Mouse (Mus musculus) midbrain, embryonic 14.5 days (tissue): ENCODE measurements around the gene Nceh1. TPM values are rescaled to one million over a fixed set of nuclear protein-coding genes. Genes with fewer than 3 reads are reported as not detected.
A peak's percentile ranks its signal among the peaks of the same experiment; 100 is the strongest.

Experiments used
- ATAC-seq: fragments of 200-750 bp; cut with Nextera tagmentation; 2 replicates; pipeline ENCODE4 v1.8.0; 2017; ENCODE audit warnings: moderate number of reproducible peaks, moderate library complexity; ENCODE audit not compliant: low FRiP score, low TSS enrichment
- DNase-seq: peaks from one replicate; pipeline ENCODE4 v3.0.0-alpha.2; 2015
- H3K27ac ChIP-seq: fragments of 300-500 bp; sonication (generic); replicated peaks from 2 replicates; pipeline ENCODE4 v1.5.1; 2014; ENCODE audit warnings: mild to moderate bottlenecking, low read depth, low read length, moderate library complexity
- H3K27me3 ChIP-seq: fragments of 300-500 bp; sonication (generic); 2 replicates; pipeline ENCODE4 v1.6.1; 2014; ENCODE audit warnings: low read length, control low read depth, mixed read lengths; ENCODE audit not compliant: control insufficient read depth, insufficient read depth
- H3K36me3 ChIP-seq: fragments of 300-500 bp; sonication (generic); 2 replicates; pipeline ENCODE4 v1.6.1; 2014; ENCODE audit warnings: low read length, control low read depth; ENCODE audit not compliant: control insufficient read depth, insufficient read depth
- H3K4me1 ChIP-seq: fragments of 300-500 bp; sonication (generic); 2 replicates; pipeline ENCODE4 v1.6.1; 2014; ENCODE audit warnings: mild to moderate bottlenecking, antibody characterized with exemption, low read length, control low read depth; ENCODE audit not compliant: control insufficient read depth, insufficient read depth
- H3K4me2 ChIP-seq: fragments of 300-500 bp; sonication (generic); 2 replicates; pipeline ENCODE4 v1.6.1; 2014; ENCODE audit warnings: mild to moderate bottlenecking, low read length, moderate library complexity
- H3K4me3 ChIP-seq: fragments of 300-500 bp; sonication (generic); replicated peaks from 2 replicates; pipeline ENCODE4 v1.5.1; 2014; ENCODE audit warnings: low read depth, low read length
- H3K9ac ChIP-seq: fragments of 300-500 bp; sonication (generic); replicated peaks from 2 replicates; pipeline ENCODE4 v1.6.1; 2014; ENCODE audit warnings: mild to moderate bottlenecking, low read length, moderate library complexity
- H3K9me3 ChIP-seq: fragments of 300-500 bp; sonication (generic); 2 replicates; pipeline ENCODE4 v1.6.1; 2016; ENCODE audit warnings: low read length, control low read depth, mixed read lengths; ENCODE audit not compliant: control insufficient read depth
- WGBS: fragments of 180-500 bp; shearing (Covaris S2); extraction: QIAGEN DNeasy Blood & Tissue Kit; methylation state at CpG from one replicate; pipeline ENCODE4 v1.1.7; 2014; 5-methylcytosine and 5-hydroxymethylcytosine counted together
- polyA plus RNA-seq: library from polyadenylated mRNA; unstranded; fragments of >200 nt; fragmentation: Nextera tagmentation; extraction: Ambion mirVana; gene quantifications from 2 replicates; pipeline ENCODE4 v1.2.1, GENCODE M21; 2014

The Nceh1 gene
- polyA plus RNA-seq, 1 experiment from 2014 or later = 8.9 TPM

DNA sequence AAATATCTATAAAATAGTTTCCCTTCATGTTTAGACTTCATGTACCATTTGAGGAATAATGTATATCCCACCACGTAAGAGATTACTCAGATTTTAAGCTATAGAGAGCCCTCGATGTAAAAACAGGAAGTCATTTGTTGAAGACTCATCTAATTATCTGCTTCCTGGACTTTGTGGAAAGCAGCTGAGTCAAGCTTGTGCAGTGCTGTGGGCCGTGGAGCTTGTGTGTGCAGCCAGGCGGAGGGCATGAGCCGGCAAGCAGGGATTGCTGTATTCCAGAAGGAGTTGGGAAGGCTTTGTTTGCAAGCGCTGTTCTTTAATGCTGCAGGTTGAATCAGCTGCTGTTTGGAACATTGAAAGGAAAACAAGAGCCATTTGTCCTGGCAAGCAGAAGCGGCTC is 27.5 kb downstream of the Nceh1 start:
- Histone ChIP-seq H3K9me3 (no peaks in the 10 kb centered on the region), H3K36me3 (no peaks in the 10 kb centered on the region), H3K27me3 (no peaks in the 10 kb centered on the region), H3K4me1 (no peaks in the 10 kb centered on the region), H3K4me2 (no peak overlapping the region), H3K4me3 (no peak overlapping the region), H3K9ac (no peak overlapping the region), H3K27ac (no peak overlapping the region)
- DNase-seq (peak; percentile 23), ATAC-seq (no peak)
- 40% methylated on average over 7 of the region's 7 CpGs for WGBS

DNA sequence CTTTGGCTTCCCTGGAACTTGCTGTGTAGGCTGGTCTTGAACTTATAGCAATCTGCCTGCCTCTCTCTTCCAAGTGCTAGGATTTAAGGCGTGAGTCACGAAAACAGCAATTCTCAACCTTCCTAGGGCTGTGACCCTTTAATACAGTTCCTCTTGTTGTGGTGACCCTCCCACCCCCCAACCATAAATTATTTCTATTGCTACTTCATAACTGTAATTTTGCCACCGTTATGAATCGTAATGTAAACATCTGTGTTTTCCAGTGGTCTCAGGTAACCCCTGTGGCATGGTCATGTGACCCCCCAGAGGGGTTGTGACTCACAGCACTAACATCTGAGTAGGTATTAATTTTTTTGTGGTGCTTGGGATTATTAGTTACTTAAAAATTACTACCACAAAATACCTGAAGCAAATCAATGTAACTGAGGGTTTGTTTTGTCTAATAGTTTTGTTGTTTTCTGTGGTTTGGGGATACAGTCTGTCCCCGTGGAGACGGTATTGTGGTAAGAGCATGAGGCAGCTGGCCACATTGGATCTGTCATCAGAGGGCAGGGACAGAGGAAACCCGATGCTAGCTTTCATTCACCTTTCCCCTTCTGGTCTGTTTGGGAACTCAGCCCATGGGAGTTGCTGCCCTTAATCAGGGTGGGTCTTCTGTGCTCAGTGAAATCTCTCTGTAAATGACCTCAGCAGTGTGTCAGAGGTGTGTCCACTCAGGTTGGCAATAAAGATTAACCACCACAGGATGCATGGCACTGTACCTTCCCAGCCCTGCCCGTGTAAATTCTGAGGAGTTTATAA is 31.5 kb downstream of the Nceh1 start:
- Histone ChIP-seq H3K4me1 (no peaks in the 10 kb centered on the region), H3K4me3 (no peak overlapping the region), H3K4me2 (no peak overlapping the region), H3K9ac (no peak overlapping the region), H3K9me3 (no peaks in the 10 kb centered on the region), H3K27ac (no peak overlapping the region), H3K27me3 (no peaks in the 10 kb centered on the region), H3K36me3 (no peaks in the 10 kb centered on the region)
- WGBS = 91% methylated on average over 8 of the region's 8 CpGs
- DNase-seq (no peak), ATAC-seq (no peak)

DNA sequence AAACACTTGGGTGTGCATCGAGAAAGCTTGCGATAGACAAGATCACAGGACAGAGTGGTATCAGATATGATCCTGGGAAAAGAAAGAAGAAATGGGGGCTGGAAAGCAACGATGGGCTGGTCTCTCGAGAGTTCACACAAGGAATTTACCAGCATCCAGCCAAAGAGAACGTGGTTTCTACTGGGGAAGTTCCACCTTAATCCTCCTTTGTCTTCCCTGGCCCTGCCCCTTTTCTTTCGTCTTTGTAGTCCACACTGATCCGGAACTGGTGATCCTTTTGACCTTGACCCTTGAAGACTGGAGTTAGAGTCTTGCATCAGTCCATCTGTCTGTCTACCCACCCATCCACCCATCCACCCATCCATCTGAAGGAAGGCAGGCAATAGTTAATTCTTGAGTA is 34.6 kb downstream of the Nceh1 start:
- H3K9me3 ChIP-seq = no peaks in the 10 kb centered on the region
- no peak overlapping the region for H3K9ac ChIP-seq
- no peaks in the 10 kb centered on the region for H3K4me1 ChIP-seq
- ATAC-seq = no peak
- WGBS = 61% methylated on average over 7 of the region's 7 CpGs
- no peak overlapping the region for H3K4me2 ChIP-seq
- DNase-seq = no peak
- H3K27me3 ChIP-seq = no peaks in the 10 kb centered on the region
- no peak overlapping the region for H3K4me3 ChIP-seq
- no peaks in the 10 kb centered on the region for H3K36me3 ChIP-seq
- H3K27ac ChIP-seq = no peak overlapping the region

DNA sequence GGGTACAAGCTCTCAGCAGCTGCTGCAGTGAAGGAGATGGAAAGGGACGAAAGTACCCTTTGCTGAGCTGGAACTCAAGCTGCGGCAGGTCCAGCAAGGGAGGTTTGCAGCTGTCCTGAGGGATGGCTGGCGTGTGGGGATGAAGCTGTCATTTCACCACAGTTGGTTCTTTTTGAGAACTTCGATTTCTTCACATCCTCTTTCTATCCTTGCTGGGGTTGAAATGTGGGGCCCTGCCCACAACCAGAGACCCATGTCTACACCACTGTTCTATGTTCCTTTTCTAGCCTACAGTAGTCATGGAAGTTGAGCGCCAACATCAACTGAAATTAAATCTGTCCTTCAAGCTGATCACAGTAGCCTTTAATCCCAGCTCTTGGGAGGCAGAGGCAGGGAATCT is 35.8 kb downstream of the Nceh1 start:
- no peaks in the 10 kb centered on the region for H3K36me3 ChIP-seq
- H3K9ac ChIP-seq = no peak overlapping the region
- H3K4me2 ChIP-seq = no peak overlapping the region
- H3K9me3 ChIP-seq = no peaks in the 10 kb centered on the region
- H3K27me3 ChIP-seq = no peaks in the 10 kb centered on the region
- WGBS = 91% methylated on average over 5 of the region's 5 CpGs
- no peak for DNase-seq
- no peak overlapping the region for H3K27ac ChIP-seq
- no peaks in the 10 kb centered on the region for H3K4me1 ChIP-seq
- H3K4me3 ChIP-seq = no peak overlapping the region
- ATAC-seq = no peak

DNA sequence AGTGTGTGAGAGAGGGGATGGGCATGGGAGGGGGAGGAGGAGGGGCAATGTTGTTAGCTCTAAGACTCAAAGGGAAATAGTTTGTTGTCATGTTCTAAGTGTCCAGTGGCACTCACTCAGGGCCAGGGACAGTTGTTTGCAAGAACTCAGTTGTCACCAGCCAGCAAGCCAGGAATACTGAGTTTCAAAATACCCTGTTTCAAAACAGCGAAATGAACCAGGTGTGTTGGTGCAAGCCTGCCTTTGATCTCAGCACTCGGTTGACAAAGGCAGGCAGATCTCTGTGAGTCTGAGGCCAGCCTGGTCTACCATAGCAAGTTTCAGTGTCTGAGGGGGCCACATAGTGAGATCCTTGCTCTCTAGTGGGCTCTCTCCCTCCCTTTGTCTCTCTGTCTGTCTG is 39.3 kb downstream of the Nceh1 start:
- Histone ChIP-seq H3K27ac (no peak overlapping the region), H3K4me1 (no peaks in the 10 kb centered on the region), H3K4me2 (no peak overlapping the region), H3K9me3 (no peaks in the 10 kb centered on the region), H3K27me3 (no peaks in the 10 kb centered on the region), H3K36me3 (no peaks in the 10 kb centered on the region), H3K9ac (no peak overlapping the region), H3K4me3 (no peak overlapping the region)
- ATAC-seq = no peak
- 81% methylated on average over 2 of the region's 2 CpGs for WGBS
- DNase-seq = no peak

DNA sequence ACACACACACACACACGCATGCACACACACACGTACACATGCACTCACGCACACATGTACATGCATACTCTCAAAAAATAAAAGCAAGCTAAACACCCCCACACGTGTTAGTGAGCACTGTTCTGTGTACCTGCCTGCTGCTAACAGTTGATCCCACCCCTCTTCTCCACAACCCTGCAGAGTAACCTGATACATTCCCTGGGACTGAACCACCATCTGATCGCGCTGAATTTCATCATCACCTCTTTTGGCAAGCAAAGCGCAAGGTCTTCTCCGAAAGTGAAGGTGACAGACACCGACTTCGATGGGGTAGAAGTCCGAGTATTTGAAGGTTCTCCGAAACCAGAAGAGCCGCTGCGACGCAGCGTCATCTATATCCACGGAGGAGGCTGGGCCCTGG is 39.7 kb downstream of the Nceh1 start:
- Histone ChIP-seq H3K9me3 (no peaks in the 10 kb centered on the region), H3K4me2 (no peak overlapping the region), H3K4me3 (no peak overlapping the region), H3K36me3 (no peaks in the 10 kb centered on the region), H3K4me1 (no peaks in the 10 kb centered on the region), H3K27me3 (no peaks in the 10 kb centered on the region), H3K9ac (no peak overlapping the region), H3K27ac (no peak overlapping the region)
- DNase-seq (no peak), ATAC-seq (no peak)
- WGBS = 89% methylated on average over 17 of the region's 17 CpGs

DNA sequence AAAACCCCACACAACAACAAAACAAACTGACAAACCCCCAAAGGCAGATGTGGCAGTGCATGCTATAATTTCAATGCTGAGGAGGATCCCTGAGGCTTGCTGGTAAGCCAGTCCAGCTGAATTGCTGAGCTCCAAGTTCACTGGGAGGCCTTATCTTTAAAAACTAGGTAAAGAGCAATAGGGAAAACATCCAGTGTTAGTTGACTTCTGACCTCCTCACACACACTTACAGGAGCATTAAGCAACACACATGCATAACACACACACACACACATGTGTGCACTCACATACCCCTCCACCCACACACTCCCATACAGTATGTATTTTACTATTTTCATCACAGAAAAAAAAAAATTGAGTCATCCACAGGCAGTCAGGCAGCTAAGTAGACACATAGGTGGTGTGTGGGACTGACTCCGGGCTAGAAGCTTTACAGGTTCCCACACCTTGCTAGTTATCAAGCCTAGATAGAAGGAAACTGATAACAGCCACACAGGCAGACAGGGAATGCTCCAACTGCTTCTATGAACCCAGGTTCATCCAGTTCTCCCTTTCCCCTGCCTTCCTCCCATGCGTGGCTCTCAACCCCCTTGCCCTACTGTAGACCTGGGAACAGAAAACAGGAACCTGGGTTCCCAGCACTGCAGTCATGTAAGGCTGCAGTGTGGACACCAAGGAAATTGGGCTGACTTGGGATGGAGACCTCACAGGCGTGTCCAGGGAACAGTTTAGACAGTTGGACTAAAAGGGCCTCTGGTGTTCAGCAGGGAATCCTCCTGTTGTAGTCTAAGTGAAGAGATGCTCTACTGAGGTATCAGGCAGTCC is 45.1 kb downstream of the Nceh1 start:
- no peaks in the 10 kb centered on the region for H3K36me3 ChIP-seq
- 87% methylated on average over 3 of the region's 3 CpGs for WGBS
- no peaks in the 10 kb centered on the region for H3K4me1 ChIP-seq
- H3K27me3 ChIP-seq = no peaks in the 10 kb centered on the region
- DNase-seq (no peak), ATAC-seq (no peak)
- no peak overlapping the region for H3K9ac ChIP-seq
- H3K27ac ChIP-seq = no peak overlapping the region
- H3K4me2 ChIP-seq = no peak overlapping the region
- no peak overlapping the region for H3K4me3 ChIP-seq
- H3K9me3 ChIP-seq = no peaks in the 10 kb centered on the region

DNA sequence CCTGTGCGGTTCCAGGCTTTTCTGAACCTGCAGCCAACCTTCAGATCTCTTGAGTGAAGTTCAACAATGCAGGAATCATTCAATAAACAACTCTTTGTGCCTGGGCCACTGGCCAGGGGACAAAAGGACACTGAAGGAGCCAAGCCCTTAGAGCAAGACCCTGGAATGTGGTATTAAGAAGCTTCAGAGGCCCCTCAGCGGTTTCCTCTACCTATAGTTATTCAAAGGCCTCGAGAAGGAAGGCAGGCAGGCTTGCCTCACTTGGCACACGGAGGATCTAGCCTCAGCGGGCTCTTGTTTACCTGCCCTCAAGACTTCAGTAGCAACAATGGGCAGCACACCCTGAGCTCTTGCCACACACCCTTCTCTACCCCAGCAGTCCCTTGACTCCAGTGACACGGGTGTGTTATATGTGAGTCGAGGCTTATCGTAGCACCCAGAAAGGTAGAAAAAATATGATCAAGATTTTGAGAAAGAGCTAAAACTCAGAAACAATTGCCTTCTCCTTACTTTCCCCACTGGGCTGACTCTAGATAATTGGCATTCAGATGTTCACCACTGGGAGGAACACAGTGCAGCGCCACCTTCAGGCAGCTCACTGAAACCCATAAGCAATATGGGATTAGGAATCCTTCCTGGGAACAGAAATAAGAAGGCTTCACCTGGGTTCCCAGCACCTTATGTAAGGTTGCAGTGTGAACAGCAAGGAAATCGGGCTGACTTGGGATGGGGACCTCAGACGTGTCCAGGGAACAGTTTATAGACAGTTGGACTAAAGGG is 46.0 kb downstream of the Nceh1 start:
- H3K9ac ChIP-seq = no peak overlapping the region
- H3K4me3 ChIP-seq = no peak overlapping the region
- no peak overlapping the region for H3K27ac ChIP-seq
- H3K27me3 ChIP-seq = no peaks in the 10 kb centered on the region
- H3K4me1 ChIP-seq = no peaks in the 10 kb centered on the region
- no peaks in the 10 kb centered on the region for H3K9me3 ChIP-seq
- 69% methylated on average over 11 of the region's 11 CpGs for WGBS
- no peak for ATAC-seq
- no peak overlapping the region for H3K4me2 ChIP-seq
- no peak for DNase-seq
- no peaks in the 10 kb centered on the region for H3K36me3 ChIP-seq
